Mouse (Mus musculus) midbrain, embryonic 14.5 days (tissue): ENCODE data around the gene Gm6793. TPM values are rescaled to one million over a fixed set of nuclear protein-coding genes. Genes with fewer than 3 reads are reported as not detected.

ENCODE experiments used
- ATAC-seq: fragments of 200-750 bp; cut with Nextera tagmentation; 2 replicates; pipeline ENCODE4 v1.8.0; 2017; ENCODE audit warnings: moderate number of reproducible peaks, moderate library complexity; ENCODE audit not compliant: low FRiP score, low TSS enrichment
- DNase-seq: peaks from one replicate; pipeline ENCODE4 v3.0.0-alpha.2; 2015
- H3K27ac ChIP-seq: fragments of 300-500 bp; sonication (generic); replicated peaks from 2 replicates; pipeline ENCODE4 v1.5.1; 2014; ENCODE audit warnings: mild to moderate bottlenecking, low read depth, low read length, moderate library complexity
- H3K27me3 ChIP-seq: fragments of 300-500 bp; sonication (generic); 2 replicates; pipeline ENCODE4 v1.6.1; 2014; ENCODE audit warnings: low read length, control low read depth, mixed read lengths; ENCODE audit not compliant: control insufficient read depth, insufficient read depth
- H3K36me3 ChIP-seq: fragments of 300-500 bp; sonication (generic); 2 replicates; pipeline ENCODE4 v1.6.1; 2014; ENCODE audit warnings: low read length, control low read depth; ENCODE audit not compliant: control insufficient read depth, insufficient read depth
- H3K4me1 ChIP-seq: fragments of 300-500 bp; sonication (generic); 2 replicates; pipeline ENCODE4 v1.6.1; 2014; ENCODE audit warnings: mild to moderate bottlenecking, antibody characterized with exemption, low read length, control low read depth; ENCODE audit not compliant: control insufficient read depth, insufficient read depth
- H3K4me2 ChIP-seq: fragments of 300-500 bp; sonication (generic); 2 replicates; pipeline ENCODE4 v1.6.1; 2014; ENCODE audit warnings: mild to moderate bottlenecking, low read length, moderate library complexity
- H3K4me3 ChIP-seq: fragments of 300-500 bp; sonication (generic); replicated peaks from 2 replicates; pipeline ENCODE4 v1.5.1; 2014; ENCODE audit warnings: low read depth, low read length
- H3K9ac ChIP-seq: fragments of 300-500 bp; sonication (generic); replicated peaks from 2 replicates; pipeline ENCODE4 v1.6.1; 2014; ENCODE audit warnings: mild to moderate bottlenecking, low read length, moderate library complexity
- H3K9me3 ChIP-seq: fragments of 300-500 bp; sonication (generic); 2 replicates; pipeline ENCODE4 v1.6.1; 2016; ENCODE audit warnings: low read length, control low read depth, mixed read lengths; ENCODE audit not compliant: control insufficient read depth
- WGBS: fragments of 180-500 bp; shearing (Covaris S2); extraction: QIAGEN DNeasy Blood & Tissue Kit; methylation state at CpG from one replicate; pipeline ENCODE4 v1.1.7; 2014; 5-methylcytosine and 5-hydroxymethylcytosine counted together
- polyA plus RNA-seq: library from polyadenylated mRNA; unstranded; fragments of >200 nt; fragmentation: Nextera tagmentation; extraction: Ambion mirVana; gene quantifications from 2 replicates; pipeline ENCODE4 v1.2.1, GENCODE M21; 2014

Gm6793 gene
- 1.2 and 1.3 TPM in 2 replicates for polyA plus RNA-seq

GRCm38 (mm10) chr8:112014936-112015335 lies at the start of gene Gm6793:
TSS of gene Gm6793 (minus strand) at chr8:112015036.
- Histone ChIP-seq H3K9me3 (no peaks in the 10 kb centered on the region), H3K9ac (no peak within 1 kb of the TSS), H3K4me2 (no peak within 1 kb of the TSS), H3K4me1 (peaks cover 15% of the 10 kb centered on the region), H3K27me3 (no peaks in the 10 kb centered on the region), H3K27ac (no peak within 1 kb of the TSS), H3K36me3 (peaks cover 48% of the 10 kb centered on the region), H3K4me3 (no peak within 1 kb of the TSS)
- DNase-seq (no peak), ATAC-seq (no peak)
- WGBS, result 93% methylated on average over 11 of the region's 11 CpGs

GRCm38 (mm10) chr8:112061372-112061771 lies 46.5 kb upstream of the Gm6793 start:
- no peak for ATAC-seq
- H3K27ac ChIP-seq, result no peak overlapping the region
- 41% methylated on average over 4 of the region's 4 CpGs for WGBS
- H3K4me3 ChIP-seq, result no peak overlapping the region
- DNase-seq, result peak; percentile 90
- no peak overlapping the region for H3K4me2 ChIP-seq
- H3K9ac ChIP-seq, result no peak overlapping the region
- no peaks in the 10 kb centered on the region for H3K9me3 ChIP-seq
- H3K27me3 ChIP-seq, result no peaks in the 10 kb centered on the region
- no peaks in the 10 kb centered on the region for H3K36me3 ChIP-seq
- H3K4me1 ChIP-seq, result no peaks in the 10 kb centered on the region

DNA sequence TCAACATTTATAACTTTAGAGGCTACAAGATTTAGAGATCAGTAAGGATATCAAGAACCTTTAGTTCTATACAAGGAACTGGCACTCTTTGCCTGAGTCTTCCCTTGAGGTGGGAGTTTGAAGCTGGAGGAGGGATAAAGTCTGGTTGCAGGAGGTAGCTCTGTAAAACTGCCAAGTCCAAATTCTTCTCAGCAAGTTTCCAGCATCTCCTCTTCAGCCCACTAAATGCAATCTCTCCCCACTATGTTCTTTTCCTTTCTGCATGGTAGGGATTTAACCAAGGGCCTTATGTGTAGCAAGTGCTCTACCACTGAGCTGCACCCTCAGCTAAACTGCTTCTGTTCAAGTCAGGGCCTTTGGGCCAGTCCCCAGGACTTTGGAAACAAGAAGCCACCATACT lies 39.6 kb upstream of the Gm6793 start:
- Histone ChIP-seq H3K27ac (no peak overlapping the region), H3K9ac (no peak overlapping the region), H3K9me3 (no peaks in the 10 kb centered on the region), H3K27me3 (no peaks in the 10 kb centered on the region), H3K4me1 (no peaks in the 10 kb centered on the region), H3K4me3 (no peak overlapping the region), H3K36me3 (no peaks in the 10 kb centered on the region), H3K4me2 (no peak overlapping the region)
- ATAC-seq (no peak), DNase-seq (no peak)

DNA sequence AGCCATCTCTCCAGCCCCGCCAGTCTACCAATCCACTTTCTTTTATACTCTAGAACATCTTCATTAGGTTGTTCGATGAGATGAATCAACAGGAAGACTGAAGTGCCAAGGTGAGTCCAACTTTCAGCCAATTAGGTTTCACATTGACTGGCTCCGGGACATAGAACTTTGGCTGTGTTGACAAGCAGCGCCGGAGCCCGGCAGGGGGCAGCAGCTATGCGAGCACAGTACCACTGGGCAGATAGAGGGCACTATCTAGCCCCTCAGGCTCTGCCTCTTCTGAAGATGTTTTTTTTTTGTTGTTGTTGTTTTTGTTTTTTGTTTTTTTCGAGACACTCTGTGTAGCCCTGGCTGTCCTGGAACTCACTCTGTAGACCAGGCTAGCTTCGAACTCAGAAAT lies 36.7 kb upstream of the Gm6793 start:
- DNase-seq (no peak), ATAC-seq (no peak)
- Histone ChIP-seq H3K4me3 (no peak overlapping the region), H3K4me2 (no peak overlapping the region), H3K27me3 (no peaks in the 10 kb centered on the region), H3K36me3 (no peaks in the 10 kb centered on the region), H3K4me1 (no peaks in the 10 kb centered on the region), H3K27ac (no peak overlapping the region), H3K9ac (no peak overlapping the region), H3K9me3 (no peaks in the 10 kb centered on the region)
- 79% methylated on average over 9 of the region's 9 CpGs for WGBS

DNA sequence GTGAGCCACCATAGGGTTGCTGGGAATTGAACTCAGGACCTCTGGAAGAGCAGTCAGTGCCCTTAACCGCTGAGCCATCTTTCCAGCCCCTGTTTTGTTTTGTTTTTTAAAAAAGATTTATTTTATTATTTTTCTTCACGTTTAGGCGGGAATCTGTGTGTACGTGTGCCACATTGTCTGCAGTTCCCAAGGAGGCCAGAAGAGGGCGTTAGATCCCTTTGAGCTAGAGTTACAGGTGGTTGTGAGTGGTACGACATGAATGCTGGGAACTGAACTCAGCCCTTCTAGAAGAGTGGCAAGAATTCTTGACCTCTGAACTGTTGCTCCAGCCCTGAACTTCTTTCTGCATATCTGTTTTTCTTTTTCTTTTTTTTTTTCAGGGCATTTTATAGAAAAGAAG lies 35.1 kb upstream of the Gm6793 start:
- Histone ChIP-seq H3K4me2 (no peak overlapping the region), H3K4me3 (no peak overlapping the region), H3K9me3 (no peaks in the 10 kb centered on the region), H3K27me3 (no peaks in the 10 kb centered on the region), H3K36me3 (no peaks in the 10 kb centered on the region), H3K4me1 (no peaks in the 10 kb centered on the region), H3K27ac (no peak overlapping the region), H3K9ac (no peak overlapping the region)
- no peak for DNase-seq
- 84% methylated on average over 6 of the region's 6 CpGs for WGBS
- ATAC-seq, result no peak

DNA sequence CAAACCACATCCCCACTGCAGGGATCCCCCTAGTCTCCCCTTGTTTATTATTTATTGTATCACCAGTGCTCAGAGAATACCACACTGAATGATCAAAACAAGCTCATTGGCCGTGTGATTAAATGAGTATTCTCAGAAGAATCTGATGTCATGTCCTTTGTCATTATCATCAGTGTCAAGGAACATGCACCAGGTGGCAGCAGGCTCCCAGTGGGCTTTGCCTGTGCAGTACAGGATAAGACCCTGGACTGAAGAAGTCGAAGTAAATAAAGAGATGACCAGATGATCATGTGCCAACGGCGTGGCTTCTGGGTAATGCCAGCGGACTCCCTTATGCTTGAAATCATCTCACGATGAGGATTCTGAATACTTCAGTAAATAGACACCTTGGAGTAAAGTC lies 33.5 kb upstream of the Gm6793 start:
- 61% methylated on average over 6 of the region's 6 CpGs for WGBS
- no peaks in the 10 kb centered on the region for H3K9me3 ChIP-seq
- no peak overlapping the region for H3K4me2 ChIP-seq
- H3K36me3 ChIP-seq, result no peaks in the 10 kb centered on the region
- no peak overlapping the region for H3K27ac ChIP-seq
- H3K4me1 ChIP-seq, result no peaks in the 10 kb centered on the region
- DNase-seq (peak; percentile 57), ATAC-seq (no peak)
- no peaks in the 10 kb centered on the region for H3K27me3 ChIP-seq
- H3K4me3 ChIP-seq, result no peak overlapping the region
- H3K9ac ChIP-seq, result no peak overlapping the region

DNA sequence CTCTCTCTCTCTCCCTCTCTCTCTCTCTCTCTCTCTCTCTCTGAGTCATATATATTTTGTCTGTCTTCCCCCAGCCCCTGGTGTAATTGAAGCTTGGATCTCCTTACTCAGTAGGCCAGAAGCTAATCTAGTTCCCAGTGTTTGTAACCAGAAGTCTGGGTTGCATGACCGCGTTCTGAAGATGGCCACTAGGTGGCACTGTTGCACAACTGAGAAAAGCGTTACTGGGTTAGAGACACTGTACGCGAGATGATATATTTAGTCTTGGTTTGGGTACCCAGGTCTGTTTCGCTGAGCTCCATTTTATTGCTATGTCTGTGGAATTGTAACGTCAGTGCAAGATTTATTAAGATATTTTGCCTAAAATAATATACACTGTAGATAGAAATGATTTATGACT lies 31.1 kb upstream of the Gm6793 start:
- DNase-seq (peak; percentile 96), ATAC-seq (no peak; the same call in 1 of the 2 replicates)
- no peaks in the 10 kb centered on the region for H3K4me1 ChIP-seq
- no peaks in the 10 kb centered on the region for H3K9me3 ChIP-seq
- no peaks in the 10 kb centered on the region for H3K36me3 ChIP-seq
- 6% methylated on average over 7 of the region's 7 CpGs for WGBS
- no peak overlapping the region for H3K4me2 ChIP-seq
- H3K4me3 ChIP-seq, result no peak overlapping the region
- no peak overlapping the region for H3K27ac ChIP-seq
- H3K27me3 ChIP-seq, result no peaks in the 10 kb centered on the region
- H3K9ac ChIP-seq, result no peak overlapping the region

DNA sequence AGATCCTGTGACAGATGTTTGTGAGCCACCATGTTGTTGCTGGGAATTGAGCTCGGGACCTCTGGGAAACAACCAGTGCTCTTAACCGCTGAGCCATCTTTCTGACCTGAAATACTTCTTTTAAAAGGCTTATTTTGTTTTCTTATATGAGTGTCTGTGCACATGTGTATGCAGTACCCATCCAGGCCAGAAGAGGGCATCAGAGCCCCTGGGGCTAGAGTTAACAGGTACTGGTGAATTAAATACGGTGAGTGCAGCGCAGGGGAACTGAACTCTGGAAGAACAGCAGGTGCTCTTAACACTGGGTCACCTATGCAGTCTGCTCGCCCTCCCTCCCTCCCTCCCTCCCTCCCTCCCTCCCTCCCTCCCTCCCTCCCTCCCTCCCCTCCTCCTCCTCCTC lies 30.3 kb upstream of the Gm6793 start:
- Histone ChIP-seq H3K9me3 (no peaks in the 10 kb centered on the region), H3K27ac (no peak overlapping the region), H3K4me3 (no peak overlapping the region), H3K27me3 (no peaks in the 10 kb centered on the region), H3K9ac (no peak overlapping the region), H3K4me2 (no peak overlapping the region), H3K4me1 (no peaks in the 10 kb centered on the region), H3K36me3 (no peaks in the 10 kb centered on the region)
- no peak for DNase-seq
- WGBS, result 84% methylated on average over 5 of the region's 5 CpGs
- no peak for ATAC-seq

- H3K9me3 ChIP-seq, result no peaks in the 10 kb centered on the region
- no peak overlapping the region for H3K4me3 ChIP-seq
- no peak overlapping the region for H3K9ac ChIP-seq
- DNase-seq (no peak), ATAC-seq (no peak)
- no peak overlapping the region for H3K4me2 ChIP-seq
- no peaks in the 10 kb centered on the region for H3K27me3 ChIP-seq
- WGBS, result 83% methylated on average over 18 of the region's 18 CpGs
- no peaks in the 10 kb centered on the region for H3K36me3 ChIP-seq
- H3K27ac ChIP-seq, result no peak overlapping the region
- H3K4me1 ChIP-seq, result no peaks in the 10 kb centered on the region
These were observed 22.7 kb upstream of the Gm6793 start for GRCm38 (mm10) chr8:112037521-112037920.
